Mouse (Mus musculus) heart, embryonic 14.5 days (tissue): ENCODE measurements at regions not wholly inside any gene's neighbourhood (a gene's known extent, or its start where the extent isn't known, plus 50 kb on each side); places are given as distances from the start of the nearest gene placed in this dataset.

Experiments
- ATAC-seq: fragments of 200-750 bp; cut with Nextera tagmentation; 2 replicates; pipeline ENCODE4 v1.8.0; 2017; ENCODE audit warnings: low read depth, moderate TSS enrichment; ENCODE audit not compliant: insufficient number of reproducible peaks, insufficient read depth, low FRiP score
- H3K27ac ChIP-seq, 2 experiments: fragments of 200-500 bp in 1 of 2; fragments of 300-500 bp in 1 of 2; sonication (generic) in 1 of 2; replicated peaks in 1 of 2; 2 replicates each; pipeline ENCODE4 v1.5.1; 2012 to 2014; ENCODE audit warnings: low read depth in 2 of 2, low read length in 2 of 2, control low read depth in 1 of 2, mild to moderate bottlenecking in 1 of 2, mixed read lengths in 1 of 2; ENCODE audit not compliant: control insufficient read depth in 1 of 2, insufficient read depth in 1 of 2
- H3K27me3 ChIP-seq: fragments of 300-500 bp; sonication (generic); 2 replicates; pipeline ENCODE4 v1.6.1; 2014; ENCODE audit warnings: mild to moderate bottlenecking, low read length, control low read depth; ENCODE audit not compliant: control insufficient read depth, insufficient read depth
- H3K36me3 ChIP-seq: fragments of 300-500 bp; sonication (generic); 2 replicates; pipeline ENCODE4 v1.6.1; 2014; ENCODE audit warnings: mild to moderate bottlenecking, control low read depth, low read length, mixed read lengths; ENCODE audit not compliant: control insufficient read depth, insufficient read depth
- H3K4me1 ChIP-seq, 2 experiments: fragments of 200-500 bp in 1 of 2; fragments of 300-500 bp in 1 of 2; sonication (generic) in 1 of 2; 2 replicates each; pipeline ENCODE4 v1.6.1; 2012 to 2014; ENCODE audit warnings: low read length in 2 of 2, control low read depth in 1 of 2, mixed read lengths in 1 of 2; ENCODE audit not compliant: control insufficient read depth in 2 of 2, insufficient read depth in 2 of 2
- H3K4me2 ChIP-seq: fragments of 300-500 bp; sonication (generic); 2 replicates; pipeline ENCODE4 v1.6.1; 2014; ENCODE audit warnings: mild to moderate bottlenecking, low read length
- H3K4me3 ChIP-seq, 2 experiments: fragments of 200-500 bp in 1 of 2; fragments of 300-500 bp in 1 of 2; sonication (generic) in 1 of 2; 2 replicates each; pipeline ENCODE4 v1.5.1; 2012 to 2014; ENCODE audit warnings: low read length in 2 of 2, mild to moderate bottlenecking in 2 of 2, control low read depth in 1 of 2, low read depth in 1 of 2, moderate library complexity in 1 of 2; ENCODE audit not compliant: control insufficient read depth in 1 of 2, insufficient read depth in 1 of 2
- H3K9ac ChIP-seq: fragments of 300-500 bp; sonication (generic); 2 replicates; pipeline ENCODE4 v1.6.1; 2014; ENCODE audit warnings: mild to moderate bottlenecking, low read length
- H3K9me3 ChIP-seq: fragments of 300-500 bp; sonication (generic); 2 replicates; pipeline ENCODE4 v1.6.1; 2016; ENCODE audit warnings: low read length, control low read depth; ENCODE audit not compliant: control insufficient read depth
- WGBS: fragments of 180-500 bp; shearing (Covaris S2); extraction: QIAGEN DNeasy Blood & Tissue Kit; methylation state at CpG from one replicate; pipeline ENCODE4 v1.1.7; 2014; 5-methylcytosine and 5-hydroxymethylcytosine counted together

DNA sequence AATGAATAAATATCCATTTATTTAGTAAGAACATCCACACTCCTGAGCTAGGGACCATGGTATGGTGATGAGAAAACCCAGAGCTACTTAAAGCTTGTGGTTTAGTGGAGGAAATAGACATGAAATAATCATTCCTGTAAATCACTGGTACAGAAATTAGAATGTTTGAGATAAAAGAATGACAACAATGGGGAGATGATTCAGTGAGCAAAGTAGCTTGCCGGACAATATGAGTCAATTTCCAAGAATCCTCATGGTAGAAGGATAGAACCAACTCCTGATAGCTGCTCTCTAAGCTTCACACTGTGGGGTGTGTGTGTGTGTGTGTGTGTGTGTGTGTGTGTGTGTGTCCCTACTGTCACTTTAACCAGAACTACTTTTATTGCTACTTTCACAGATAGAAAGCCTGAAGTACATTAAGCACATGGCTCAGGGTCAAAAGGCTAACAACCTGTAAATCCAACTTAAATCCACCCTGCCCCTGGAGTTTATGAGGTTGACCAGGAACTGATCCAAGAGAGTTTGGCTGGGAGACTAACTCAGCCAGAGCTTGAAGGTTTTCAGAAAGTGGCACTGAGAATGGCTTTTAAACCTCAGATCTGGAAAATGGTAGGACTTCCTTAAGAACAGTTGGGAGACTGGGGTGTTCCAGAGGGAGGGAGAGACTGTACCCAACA, 336.9 kb upstream of the Gcfc2 start:
- H3K9me3 ChIP-seq, result no peaks in the 10 kb centered on the region
- H3K36me3 ChIP-seq, result no peaks in the 10 kb centered on the region
- H3K27me3 ChIP-seq, result no peaks in the 10 kb centered on the region
- no peak for ATAC-seq
- no peak overlapping the region for H3K9ac ChIP-seq
- no peak overlapping the region for H3K4me3 ChIP-seq
- WGBS, result 89% methylated on average over 1 of the region's 1 CpGs
- no peaks in the 10 kb centered on the region for H3K4me1 ChIP-seq
- no peak overlapping the region for H3K27ac ChIP-seq
- no peak overlapping the region for H3K4me2 ChIP-seq

DNA sequence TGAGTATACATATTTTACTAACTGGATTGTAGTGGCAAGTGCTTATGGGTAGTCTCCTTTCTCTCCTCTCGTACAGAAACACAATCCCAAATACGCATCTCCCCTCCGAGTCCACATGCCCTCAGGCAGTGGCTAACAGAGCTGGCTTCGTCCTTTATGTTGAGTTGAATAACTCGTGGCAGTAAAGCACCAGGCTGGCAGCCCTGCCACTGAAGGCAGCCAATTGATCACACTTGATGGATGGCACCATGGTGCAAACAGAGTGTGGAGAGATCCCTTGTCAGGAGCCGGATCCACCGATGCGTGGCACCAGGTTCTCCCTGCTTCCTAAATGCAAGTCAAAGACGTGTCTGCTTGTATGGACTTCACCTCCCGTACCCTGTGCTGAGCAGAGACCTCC, 333.7 kb upstream of the Gcfc2 start:
- no peak for ATAC-seq
- H3K27me3 ChIP-seq, result no peaks in the 10 kb centered on the region
- no peaks in the 10 kb centered on the region for H3K9me3 ChIP-seq
- no peaks in the 10 kb centered on the region for H3K4me1 ChIP-seq
- 84% methylated on average over 10 of the region's 10 CpGs for WGBS
- H3K4me2 ChIP-seq, result no peak overlapping the region
- no peak overlapping the region for H3K4me3 ChIP-seq
- no peak overlapping the region for H3K9ac ChIP-seq
- no peak overlapping the region for H3K27ac ChIP-seq
- H3K36me3 ChIP-seq, result no peaks in the 10 kb centered on the region

DNA sequence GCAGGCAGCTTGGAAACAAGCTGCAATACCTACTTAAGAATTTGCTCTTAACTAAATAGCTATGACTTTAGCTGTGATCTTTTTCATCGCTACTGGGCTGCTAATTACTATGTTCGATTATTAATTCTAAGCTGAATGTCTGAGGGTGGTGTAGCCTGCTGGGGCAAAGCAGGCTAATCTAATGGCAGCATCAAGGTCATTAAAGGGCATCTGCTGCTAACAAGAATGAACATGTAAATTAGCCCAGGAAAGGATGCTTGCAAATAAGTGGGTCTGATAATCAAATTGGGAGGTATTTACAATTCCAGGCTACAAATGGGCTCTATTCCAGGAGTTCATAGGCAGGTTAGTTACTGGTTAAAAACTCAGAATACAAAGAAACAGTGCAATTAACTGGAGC, 327.5 kb upstream of the Gcfc2 start:
- H3K36me3 ChIP-seq, result no peaks in the 10 kb centered on the region
- no peaks in the 10 kb centered on the region for H3K9me3 ChIP-seq
- no peaks in the 10 kb centered on the region for H3K27me3 ChIP-seq
- H3K4me1 ChIP-seq, result no peaks in the 10 kb centered on the region
- H3K4me3 ChIP-seq, result no peak overlapping the region
- H3K27ac ChIP-seq, result no peak overlapping the region
- 76% methylated on average over 2 of the region's 2 CpGs for WGBS
- no peak overlapping the region for H3K9ac ChIP-seq
- H3K4me2 ChIP-seq, result no peak overlapping the region
- no peak for ATAC-seq

DNA sequence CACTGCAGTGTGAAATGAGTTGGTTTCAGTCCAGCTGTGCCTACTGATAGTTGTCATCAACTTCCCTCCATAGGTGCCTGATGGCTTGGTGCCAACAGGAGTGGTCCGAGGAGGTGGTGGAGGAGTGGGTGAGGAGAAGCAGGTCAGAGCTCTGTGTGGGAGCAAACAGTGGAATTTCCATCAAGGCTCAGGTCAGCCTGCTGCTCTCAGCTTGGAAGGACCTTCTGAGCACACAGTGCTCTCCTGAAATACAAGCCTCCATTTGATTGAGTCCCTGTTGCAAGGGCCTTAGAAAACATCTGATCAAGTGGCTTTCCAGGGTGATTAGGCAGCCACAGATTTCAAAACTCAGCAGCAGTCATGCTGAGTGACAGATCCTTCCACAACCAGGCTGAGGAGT, 314.8 kb upstream of the Gcfc2 start:
- no peak; the same call in 1 of the 2 replicates for ATAC-seq
- H3K4me3 ChIP-seq, result no peak overlapping the region
- H3K27me3 ChIP-seq, result no peaks in the 10 kb centered on the region
- no peak overlapping the region; a peak in 1 of 4 replicates for H3K27ac ChIP-seq
- WGBS, result 6% methylated on average over 1 of the region's 1 CpGs
- H3K36me3 ChIP-seq, result no peaks in the 10 kb centered on the region
- H3K9me3 ChIP-seq, result no peaks in the 10 kb centered on the region
- no peak overlapping the region for H3K4me2 ChIP-seq
- H3K4me1 ChIP-seq, result peaks cover 7 to 10% of the 10 kb centered on the region in 2 experiments
- H3K9ac ChIP-seq, result no peak overlapping the region

DNA sequence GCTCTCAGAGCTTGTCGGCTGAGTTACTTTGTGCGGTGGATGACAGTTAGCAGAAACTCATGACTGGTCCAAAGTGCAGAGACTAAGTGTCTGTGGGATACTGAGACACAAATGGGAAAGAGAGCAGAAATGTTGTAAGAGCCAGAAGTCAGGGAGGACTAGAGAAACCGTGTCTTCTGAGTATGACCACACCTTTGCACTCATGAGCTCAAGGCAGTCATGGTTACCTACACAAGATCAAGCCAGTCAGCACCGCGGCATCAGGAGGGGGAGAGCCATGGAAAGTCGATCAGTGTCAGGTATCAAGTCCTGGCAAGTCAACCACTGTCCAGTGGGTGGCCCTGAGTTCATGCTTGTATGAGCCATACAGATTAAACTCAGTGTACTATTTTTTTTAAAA, 311.5 kb upstream of the Gcfc2 start:
- 87% methylated on average over 6 of the region's 6 CpGs for whole genome bisulfite sequencing
- Histone ChIP-seq H3K27ac (no peak overlapping the region), H3K4me1 (peaks cover 4 to 10% of the 10 kb centered on the region in 2 experiments), H3K4me3 (no peak overlapping the region), H3K27me3 (no peaks in the 10 kb centered on the region), H3K36me3 (no peaks in the 10 kb centered on the region), H3K4me2 (no peak overlapping the region), H3K9me3 (no peaks in the 10 kb centered on the region), H3K9ac (no peak overlapping the region)
- no peak for ATAC-seq

DNA sequence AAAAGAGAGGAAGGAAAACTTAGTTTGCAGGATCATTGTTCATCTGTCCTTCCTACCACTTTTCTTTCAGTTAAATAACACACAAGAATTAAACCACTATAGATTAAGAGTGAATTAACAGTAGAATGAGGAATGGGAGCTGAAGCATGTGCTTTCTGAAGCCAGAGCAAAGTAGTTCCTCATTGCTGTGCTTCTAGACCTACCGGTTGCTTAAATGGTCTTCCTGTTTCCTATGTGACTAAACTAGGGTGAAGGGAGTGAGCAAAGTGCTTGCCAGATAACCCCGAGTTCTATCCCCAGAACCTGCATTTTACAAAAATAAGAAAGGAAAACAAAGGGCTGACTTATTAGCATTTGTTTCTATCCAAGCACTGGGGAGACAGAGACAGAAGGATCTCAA, 305.5 kb upstream of the Gcfc2 start:
- Histone ChIP-seq H3K36me3 (no peaks in the 10 kb centered on the region), H3K27ac (no peak overlapping the region), H3K4me2 (no peak overlapping the region), H3K9me3 (no peaks in the 10 kb centered on the region), H3K4me3 (no peak overlapping the region), H3K9ac (no peak overlapping the region), H3K27me3 (no peaks in the 10 kb centered on the region), H3K4me1 (no peaks in the 10 kb centered on the region; a peak in 1 of 4 replicates)
- no peak for ATAC-seq
- WGBS, result 59% methylated on average over 2 of the region's 2 CpGs

DNA sequence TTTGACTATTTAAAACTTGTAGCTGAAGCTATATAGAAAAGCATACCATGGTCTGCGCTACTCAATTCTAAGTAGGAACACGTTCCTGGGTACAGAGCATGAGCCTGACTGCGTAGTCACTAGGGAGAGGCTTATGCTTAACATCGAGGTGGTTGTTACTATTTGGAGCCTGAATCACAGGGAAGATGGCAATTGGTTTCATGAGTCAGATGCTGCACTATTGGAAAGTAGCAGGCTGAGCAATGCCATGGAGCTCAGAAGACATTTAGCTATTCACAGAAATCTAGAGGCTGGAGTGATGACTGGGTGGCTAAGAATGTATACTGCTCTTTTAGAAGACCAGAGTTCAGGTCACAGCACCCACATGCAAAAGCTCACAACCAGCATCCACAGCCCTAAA, 302.4 kb upstream of the Gcfc2 start:
- H3K27me3 ChIP-seq, result no peaks in the 10 kb centered on the region
- ATAC-seq, result no peak
- no peak overlapping the region for H3K9ac ChIP-seq
- no peak overlapping the region for H3K4me2 ChIP-seq
- H3K27ac ChIP-seq, result no peak overlapping the region
- no peaks in the 10 kb centered on the region for H3K9me3 ChIP-seq
- WGBS, result 88% methylated on average over 4 of the region's 4 CpGs
- no peaks in the 10 kb centered on the region; a peak in 1 of 4 replicates for H3K4me1 ChIP-seq
- no peak overlapping the region for H3K4me3 ChIP-seq
- no peaks in the 10 kb centered on the region for H3K36me3 ChIP-seq

DNA sequence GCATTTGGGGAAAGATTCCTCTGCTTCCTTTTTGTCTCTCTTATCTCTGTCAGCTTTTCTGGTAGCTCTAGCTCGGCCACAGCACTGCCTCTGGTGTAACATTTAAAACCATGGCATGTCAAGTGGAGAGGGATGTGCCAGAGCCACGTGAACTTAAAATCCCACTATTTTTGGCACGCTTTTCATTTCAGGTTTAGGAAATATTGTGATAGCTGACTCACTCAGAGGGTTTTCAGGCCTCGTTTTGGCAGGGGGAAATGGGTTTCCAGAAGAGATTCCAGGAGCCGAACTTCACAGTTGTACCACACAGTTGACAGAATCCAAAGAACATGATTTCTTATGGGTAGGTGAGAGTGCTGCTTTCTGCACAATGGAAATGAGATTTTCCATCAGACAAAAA, 300.8 kb upstream of the Gcfc2 start:
- WGBS, result 33% methylated on average over 5 of the region's 5 CpGs
- no peak for ATAC-seq
- no peaks in the 10 kb centered on the region for H3K36me3 ChIP-seq
- H3K4me1 ChIP-seq, result no peaks in the 10 kb centered on the region; a peak in 1 of 4 replicates
- H3K9ac ChIP-seq, result no peak overlapping the region
- no peak overlapping the region for H3K27ac ChIP-seq
- H3K4me2 ChIP-seq, result no peak overlapping the region
- no peaks in the 10 kb centered on the region for H3K9me3 ChIP-seq
- H3K27me3 ChIP-seq, result no peaks in the 10 kb centered on the region
- H3K4me3 ChIP-seq, result no peak overlapping the region
